Mouse (Mus musculus): ENCODE results near the gene Ipmk. TPM values are rescaled to one million over a fixed set of nuclear protein-coding genes. Genes with fewer than 3 reads are reported as not detected.

Ipmk gene
- polyA plus RNA-seq, 1 experiment: 0.52 TPM

DNA sequence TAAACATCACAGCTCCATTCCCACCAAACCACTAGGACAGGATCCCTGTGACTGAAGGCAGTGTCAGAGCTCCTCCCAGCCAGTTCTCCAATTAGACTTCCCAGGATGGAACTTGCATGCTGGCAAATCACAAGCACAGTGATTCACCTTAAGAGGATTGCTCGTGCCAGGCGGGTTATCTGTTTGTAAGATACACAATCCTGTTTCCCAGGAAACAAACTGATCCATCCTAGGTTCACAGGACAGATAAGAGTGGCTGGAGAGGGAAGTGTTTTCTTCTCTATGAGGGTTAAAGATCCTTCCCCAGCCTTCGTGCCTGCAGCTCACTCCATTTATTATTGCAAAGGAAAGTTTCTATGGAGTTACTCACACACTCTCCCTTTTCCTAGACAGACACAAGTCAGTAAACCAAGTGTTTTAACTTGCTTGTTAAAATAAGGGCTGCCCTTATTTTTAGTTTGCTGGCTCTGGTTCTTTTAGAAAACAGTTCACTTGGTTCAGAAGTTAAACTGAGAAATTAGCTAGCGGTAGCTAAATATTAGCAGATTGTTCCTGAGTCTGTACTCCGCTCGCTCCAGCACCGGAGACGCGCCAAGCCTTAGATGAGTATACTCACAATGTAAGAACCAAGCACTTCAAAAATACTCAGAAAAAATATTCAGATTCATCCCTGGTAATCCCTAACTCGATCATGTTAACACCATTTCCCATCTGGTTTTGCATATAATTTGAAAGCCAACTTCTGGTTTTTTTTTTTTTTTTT, 51.0 kb downstream of the Ipmk start:
- Histone ChIP-seq H3K9me3 (ENCODE audit: control insufficient read depth, low read length) (peaks cover 13% of the 10 kb centered on the region), H3K27me3 (ENCODE audit: control insufficient read depth) (no peaks in the 10 kb centered on the region), H3K4me1 (ENCODE audit: control insufficient read depth) (no peaks in the 10 kb centered on the region), H3K36me3 (ENCODE audit: control insufficient read depth) (no peaks in the 10 kb centered on the region), H3K4me3 (replicated peaks) (no peak overlapping the region)
- TF ChIP-seq GATA1 (IDR thresholded peaks at IDR 0.05; ENCODE audit: low read length) (no peak), TAL1 (IDR thresholded peaks at IDR 0.05; ENCODE audit: low read length) (no peak)

GRCm38 (mm10) chr10:71399399-71399798, 51.8 kb downstream of the Ipmk start:
- Histone ChIP-seq H3K9me3 (ENCODE audit: control insufficient read depth, low read length) (peaks cover 8% of the 10 kb centered on the region), H3K4me3 (replicated peaks) (no peak overlapping the region), H3K36me3 (ENCODE audit: control insufficient read depth) (no peaks in the 10 kb centered on the region), H3K4me1 (ENCODE audit: control insufficient read depth) (no peaks in the 10 kb centered on the region), H3K27me3 (ENCODE audit: control insufficient read depth) (no peaks in the 10 kb centered on the region)
- TF ChIP-seq GATA1 (IDR thresholded peaks at IDR 0.05; ENCODE audit: low read length) (no peak), TAL1 (IDR thresholded peaks at IDR 0.05; ENCODE audit: low read length) (no peak)

- Histone ChIP-seq H3K4me3 (replicated peaks) (no peak overlapping the region), H3K36me3 (ENCODE audit: control insufficient read depth) (no peaks in the 10 kb centered on the region), H3K9me3 (ENCODE audit: control insufficient read depth, low read length) (peaks cover 8% of the 10 kb centered on the region), H3K4me1 (ENCODE audit: control insufficient read depth) (no peaks in the 10 kb centered on the region), H3K27me3 (ENCODE audit: control insufficient read depth) (no peaks in the 10 kb centered on the region)
- TF ChIP-seq GATA1 (IDR thresholded peaks at IDR 0.05; ENCODE audit: low read length) (no peak), TAL1 (IDR thresholded peaks at IDR 0.05; ENCODE audit: low read length) (no peak)
Measured at GRCm38 (mm10) chr10:71399987-71400386, 52.4 kb downstream of the Ipmk start.

GRCm38 (mm10) chr10:71400818-71401646, 53.5 kb downstream of the Ipmk start:
- Histone ChIP-seq H3K4me3 (replicated peaks) (no peak overlapping the region), H3K27me3 (ENCODE audit: control insufficient read depth) (no peaks in the 10 kb centered on the region), H3K36me3 (ENCODE audit: control insufficient read depth) (no peaks in the 10 kb centered on the region), H3K4me1 (ENCODE audit: control insufficient read depth) (no peaks in the 10 kb centered on the region), H3K9me3 (ENCODE audit: control insufficient read depth, low read length) (peaks cover 5% of the 10 kb centered on the region)
- TF ChIP-seq GATA1 (IDR thresholded peaks at IDR 0.05; ENCODE audit: low read length): no peak
- TF ChIP-seq TAL1 (IDR thresholded peaks at IDR 0.05; ENCODE audit: low read length): no peak

DNA sequence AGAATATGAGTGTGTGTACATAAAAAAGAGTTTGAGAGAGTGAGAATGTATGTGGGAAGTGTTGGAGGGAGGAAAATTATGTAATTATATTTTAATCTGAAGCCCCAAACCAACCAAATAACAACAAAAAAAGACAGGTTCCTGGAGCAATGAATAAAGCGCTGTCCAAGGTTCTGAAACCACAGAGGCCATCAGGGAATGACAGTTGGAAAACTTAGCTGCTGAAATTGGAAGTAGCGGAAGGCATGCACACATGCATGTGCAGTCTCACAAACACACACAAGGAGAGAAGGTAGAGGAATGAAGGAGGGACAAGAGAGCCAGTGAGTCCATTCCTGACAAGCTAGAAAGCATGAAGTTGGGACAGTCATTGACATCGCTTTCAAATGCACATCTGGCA, 56.1 kb downstream of the Ipmk start:
- no peak for TF ChIP-seq GATA1 (IDR thresholded peaks at IDR 0.05; ENCODE audit: low read length)
- no peak for TF ChIP-seq TAL1 (IDR thresholded peaks at IDR 0.05; ENCODE audit: low read length)

GRCm38 (mm10) chr10:71405523-71406217, 58.1 kb downstream of the Ipmk start:
- Histone ChIP-seq H3K4me3 (replicated peaks) (no peak overlapping the region), H3K36me3 (ENCODE audit: control insufficient read depth) (no peaks in the 10 kb centered on the region), H3K4me1 (ENCODE audit: control insufficient read depth) (no peaks in the 10 kb centered on the region), H3K9me3 (ENCODE audit: control insufficient read depth, low read length) (peaks cover 7% of the 10 kb centered on the region), H3K27me3 (ENCODE audit: control insufficient read depth) (no peaks in the 10 kb centered on the region)
- TF ChIP-seq GATA1 (IDR thresholded peaks at IDR 0.05; ENCODE audit: low read length) (no peak), TAL1 (IDR thresholded peaks at IDR 0.05; ENCODE audit: low read length) (no peak)

More for the DNA sequence above, 56.1 kb downstream of the Ipmk start:
- Histone ChIP-seq H3K27me3 (ENCODE audit: control insufficient read depth) (no peaks in the 10 kb centered on the region), H3K9me3 (ENCODE audit: control insufficient read depth, low read length) (peaks cover 4% of the 10 kb centered on the region), H3K36me3 (ENCODE audit: control insufficient read depth) (no peaks in the 10 kb centered on the region), H3K4me3 (replicated peaks) (no peak overlapping the region), H3K4me1 (ENCODE audit: control insufficient read depth) (no peaks in the 10 kb centered on the region)

DNA sequence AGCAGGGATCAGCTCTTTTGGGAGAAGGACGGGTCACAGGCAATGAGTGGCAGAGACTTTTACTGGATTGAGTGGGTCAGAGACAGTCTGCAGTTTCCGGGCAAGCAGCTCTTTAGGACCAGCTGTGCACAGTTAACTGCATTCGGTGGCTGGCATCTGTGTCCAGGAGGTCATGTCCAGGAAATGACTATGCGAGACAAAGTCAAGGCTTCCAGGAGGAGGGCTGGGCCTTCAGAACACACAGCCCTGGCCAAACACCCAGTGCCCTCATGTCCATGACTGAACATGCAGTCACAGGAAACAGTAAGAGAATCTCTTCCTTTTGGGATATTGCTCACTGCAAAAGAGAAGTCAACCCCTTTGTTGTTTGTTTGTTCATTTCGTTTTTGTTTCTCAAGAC, 62.4 kb downstream of the Ipmk start:
- H3K9me3 ChIP-seq (ENCODE audit: control insufficient read depth, low read length): peaks cover 7% of the 10 kb centered on the region
- TF ChIP-seq GATA1 (IDR thresholded peaks at IDR 0.05; ENCODE audit: low read length): no peak
- no peaks in the 10 kb centered on the region for H3K27me3 ChIP-seq (ENCODE audit: control insufficient read depth)
- H3K4me3 ChIP-seq (replicated peaks): no peak overlapping the region
- no peaks in the 10 kb centered on the region for H3K4me1 ChIP-seq (ENCODE audit: control insufficient read depth)
- no peaks in the 10 kb centered on the region for H3K36me3 ChIP-seq (ENCODE audit: control insufficient read depth)

- no peak for TF ChIP-seq GATA1 (IDR thresholded peaks at IDR 0.05; ENCODE audit: low read length)
- no peak for TF ChIP-seq TAL1 (IDR thresholded peaks at IDR 0.05; ENCODE audit: low read length)
- Histone ChIP-seq H3K27me3 (ENCODE audit: control insufficient read depth) (no peaks in the 10 kb centered on the region), H3K4me3 (replicated peaks) (no peak overlapping the region), H3K36me3 (ENCODE audit: control insufficient read depth) (no peaks in the 10 kb centered on the region), H3K4me1 (ENCODE audit: control insufficient read depth) (no peaks in the 10 kb centered on the region), H3K9me3 (ENCODE audit: control insufficient read depth, low read length) (peaks cover 6% of the 10 kb centered on the region)
Measured at GRCm38 (mm10) chr10:71413401-71413800, 65.8 kb downstream of the Ipmk start.

DNA sequence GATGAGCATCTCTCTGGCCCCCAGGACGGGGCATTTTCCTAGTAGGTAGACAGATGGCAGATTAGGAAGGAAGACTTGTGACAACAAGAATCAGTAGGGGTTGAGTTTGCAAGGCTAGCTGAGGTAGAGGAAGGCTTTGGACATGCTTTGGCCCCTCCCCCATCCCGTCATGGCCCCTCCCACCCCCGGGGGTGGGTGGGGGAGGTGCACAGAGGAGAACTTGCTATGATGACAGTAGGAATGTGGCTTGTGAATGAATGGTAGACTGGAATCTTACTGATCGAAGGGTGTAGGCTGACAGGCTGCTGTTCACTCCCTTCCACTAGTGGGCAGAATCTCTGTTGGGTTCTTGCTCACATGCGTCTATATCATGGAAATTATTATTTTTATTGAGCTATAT, 74.0 kb downstream of the Ipmk start:
- TF ChIP-seq GATA1 (IDR thresholded peaks at IDR 0.05; ENCODE audit: low read length): no peak
- no peak for TF ChIP-seq TAL1 (IDR thresholded peaks at IDR 0.05; ENCODE audit: low read length)
- H3K4me3 ChIP-seq (replicated peaks): no peak overlapping the region
- peaks cover 12% of the 10 kb centered on the region for H3K9me3 ChIP-seq (ENCODE audit: control insufficient read depth, low read length)
- no peaks in the 10 kb centered on the region for H3K36me3 ChIP-seq (ENCODE audit: control insufficient read depth)
- H3K4me1 ChIP-seq (ENCODE audit: control insufficient read depth): no peaks in the 10 kb centered on the region
- no peaks in the 10 kb centered on the region for H3K27me3 ChIP-seq (ENCODE audit: control insufficient read depth)
